Mouse (Mus musculus): ENCODE measurements around the gene Fbxo40.

DNA sequence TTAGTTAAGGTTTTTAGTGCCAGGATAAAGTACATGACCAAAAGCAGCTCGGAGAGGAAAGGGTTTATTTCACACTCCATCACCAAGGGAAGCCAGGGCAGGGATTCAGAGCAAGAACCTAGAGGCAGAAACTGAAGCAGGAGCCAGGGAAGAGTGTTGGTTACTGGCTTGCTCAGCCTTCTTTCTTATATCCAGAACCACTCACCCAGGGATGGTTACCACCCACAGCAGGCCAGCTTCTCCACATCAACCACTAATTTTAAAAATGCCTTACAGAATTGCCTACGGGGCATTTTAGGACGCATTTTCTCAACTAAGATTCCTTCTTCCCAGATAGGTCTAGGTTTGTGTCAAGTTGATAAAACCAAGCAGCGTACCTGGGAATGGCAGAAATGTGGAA, 26.9 kb downstream of the Fbxo40 start:
- TF ChIP-seq CTCF (IDR thresholded peaks at IDR 0.05; ENCODE audit: insufficient read depth, low read length): no peak
- TF ChIP-seq POLR2A (IDR thresholded peaks at IDR 0.05; ENCODE audit: borderline replicate concordance, extremely low read depth, low read depth, low read length): no peak
